Mouse (Mus musculus) limb, embryonic 12.5 days (tissue): Measurements from ENCODE around the gene Ccnd3. TPM values are rescaled to one million over a fixed set of nuclear protein-coding genes. Genes with fewer than 3 reads are reported as not detected.

Experiments used
- ATAC-seq: fragments of 200-750 bp; cut with Nextera tagmentation; 2 replicates; pipeline ENCODE4 v1.8.0; 2017; ENCODE audit warnings: low read depth, moderate TSS enrichment; ENCODE audit not compliant: insufficient number of reproducible peaks, insufficient read depth, low FRiP score, low TSS enrichment
- H3K27ac ChIP-seq: fragments of 300-500 bp; sonication (generic); 2 replicates; pipeline ENCODE4 v1.5.1; 2016; ENCODE audit warnings: mild to moderate bottlenecking, moderate library complexity
- H3K27me3 ChIP-seq: fragments of 300-500 bp; sonication (generic); 2 replicates; pipeline ENCODE4 v1.6.1; 2016; ENCODE audit warnings: mild to moderate bottlenecking, moderate library complexity
- H3K36me3 ChIP-seq: fragments of 300-500 bp; sonication (generic); 2 replicates; pipeline ENCODE4 v1.6.1; 2016; ENCODE audit warnings: mild to moderate bottlenecking, moderate library complexity
- H3K4me1 ChIP-seq: fragments of 300-500 bp; sonication (generic); replicated peaks from 2 replicates; pipeline ENCODE4 v1.6.1; 2016
- H3K4me2 ChIP-seq: fragments of 300-500 bp; sonication (generic); 2 replicates; pipeline ENCODE4 v1.6.1; 2016; ENCODE audit warnings: mild to moderate bottlenecking, moderate library complexity
- H3K4me3 ChIP-seq: fragments of 300-500 bp; sonication (generic); replicated peaks from 2 replicates; pipeline ENCODE4 v1.5.1; 2016; ENCODE audit warnings: mild to moderate bottlenecking
- H3K9ac ChIP-seq: fragments of 300-500 bp; sonication (generic); replicated peaks from 2 replicates; pipeline ENCODE4 v1.6.1; 2016; ENCODE audit warnings: mild to moderate bottlenecking, moderate library complexity
- H3K9me3 ChIP-seq: fragments of 300-500 bp; sonication (generic); 2 replicates; pipeline ENCODE4 v1.6.1; 2016; ENCODE audit warnings: mild to moderate bottlenecking, moderate library complexity
- WGBS: fragments of 180-500 bp; shearing (Covaris S2); methylation state at CpG from one replicate; pipeline ENCODE4 v1.1.7; 2016; 5-methylcytosine and 5-hydroxymethylcytosine counted together
- polyA plus RNA-seq: library from polyadenylated mRNA; unstranded; fragments of >200 nt; fragmentation: Nextera tagmentation; extraction: Ambion mirVana; gene quantifications from 2 replicates; pipeline ENCODE4 v1.2.1, GENCODE M21; 2016

Gene Ccnd3
- polyA plus RNA-seq, 1 experiment from 2014 or later = 323 TPM

DNA sequence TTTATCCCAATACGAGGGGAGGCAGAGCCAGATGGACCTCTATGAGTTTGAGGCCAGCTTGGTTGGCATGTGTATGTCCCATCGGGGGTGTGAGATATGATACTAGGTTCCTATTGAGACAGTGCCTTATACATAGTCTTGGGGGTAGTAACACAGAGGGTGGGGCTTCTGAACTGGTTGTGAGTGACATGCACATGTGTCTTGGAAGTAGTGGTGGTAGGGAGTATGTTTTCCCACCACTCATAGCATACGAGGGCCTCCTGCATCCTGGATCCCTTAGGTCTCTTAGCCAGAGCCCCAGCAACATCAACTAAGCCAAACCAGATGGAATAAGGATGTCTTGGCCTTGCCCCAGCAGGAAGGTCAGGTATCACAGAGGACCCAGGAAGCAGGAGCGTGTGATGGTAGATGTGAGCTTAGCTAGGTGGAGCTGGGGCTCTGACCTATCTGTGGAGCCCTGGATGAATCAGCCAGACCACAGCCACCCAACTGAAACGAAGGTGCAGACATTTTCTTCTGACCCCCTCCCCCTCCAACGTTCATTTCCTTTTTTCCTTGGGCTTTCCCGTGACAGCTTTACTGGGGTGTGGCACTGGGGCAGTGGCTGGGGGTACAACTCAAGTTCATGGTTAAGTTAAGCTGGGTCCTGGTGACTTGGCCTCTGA lies 10.5 kb downstream of the Ccnd3 start:
- Histone ChIP-seq H3K4me3 (no peak overlapping the region), H3K27ac (no peak overlapping the region), H3K9ac (no peak overlapping the region), H3K9me3 (no peaks in the 10 kb centered on the region), H3K4me2 (no peak overlapping the region), H3K4me1 (peaks cover 33% of the 10 kb centered on the region), H3K36me3 (no peaks in the 10 kb centered on the region), H3K27me3 (no peaks in the 10 kb centered on the region)
- WGBS = 83% methylated on average over 7 of the region's 7 CpGs
- ATAC-seq = no peak

DNA sequence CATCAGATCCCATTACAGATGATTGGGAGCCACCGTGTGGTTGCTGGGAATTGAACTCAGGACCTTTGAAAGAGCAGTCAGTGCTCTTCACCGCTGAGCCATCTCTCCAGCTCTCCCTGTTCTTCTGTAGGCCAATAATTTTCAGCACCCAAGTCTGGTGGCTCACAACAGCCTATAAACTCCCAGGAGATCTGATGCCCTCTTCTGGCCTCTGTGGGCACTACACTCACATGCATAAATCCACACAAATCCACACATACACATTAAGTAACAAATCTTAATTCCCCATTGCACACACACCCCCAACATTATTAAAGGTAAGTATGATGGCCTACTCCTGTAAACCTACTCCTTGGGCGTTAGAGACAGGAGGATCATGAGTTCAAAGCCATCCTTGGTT lies 11.4 kb downstream of the Ccnd3 start:
- no peaks in the 10 kb centered on the region for H3K9me3 ChIP-seq
- ATAC-seq = no peak
- no peaks in the 10 kb centered on the region for H3K27me3 ChIP-seq
- no peak overlapping the region for H3K4me2 ChIP-seq
- no peaks in the 10 kb centered on the region for H3K36me3 ChIP-seq
- no peak overlapping the region for H3K4me3 ChIP-seq
- peaks cover 37% of the 10 kb centered on the region for H3K4me1 ChIP-seq
- no peak overlapping the region for H3K27ac ChIP-seq
- WGBS = 94% methylated on average over 3 of the region's 3 CpGs
- H3K9ac ChIP-seq = no peak overlapping the region

DNA sequence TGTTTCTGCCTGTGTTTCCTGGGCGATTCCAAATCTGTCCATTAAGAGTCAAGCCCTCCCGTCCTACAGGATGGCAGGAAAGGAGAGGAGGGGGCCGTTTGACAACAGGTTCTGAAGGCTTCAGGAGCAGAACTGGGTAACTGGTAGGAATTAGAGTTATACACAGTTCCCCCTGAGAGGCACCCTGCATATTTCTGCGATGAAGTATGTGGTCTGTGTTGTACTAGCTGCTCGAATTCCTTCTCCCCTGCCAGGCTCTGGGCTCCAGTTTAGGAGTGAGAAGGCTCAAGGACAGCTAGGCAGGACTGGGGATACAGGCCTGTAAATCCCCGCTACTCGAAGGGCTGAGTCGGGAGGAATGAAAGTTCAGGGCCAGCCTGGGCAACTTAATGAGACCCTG lies 13.4 kb downstream of the Ccnd3 start:
- peak overlapping the region; percentile 26 for H3K4me2 ChIP-seq
- H3K9ac ChIP-seq = peak overlapping the region; percentile 9
- 32% methylated on average over 8 of the region's 8 CpGs for WGBS
- ATAC-seq = peak; percentile 23; the same call in 1 of the 2 replicates
- H3K27me3 ChIP-seq = no peaks in the 10 kb centered on the region
- H3K36me3 ChIP-seq = no peaks in the 10 kb centered on the region
- no peak overlapping the region for H3K4me3 ChIP-seq
- H3K4me1 ChIP-seq = peaks cover 46% of the 10 kb centered on the region
- peak overlapping the region; percentile 92 for H3K27ac ChIP-seq
- H3K9me3 ChIP-seq = no peaks in the 10 kb centered on the region

DNA sequence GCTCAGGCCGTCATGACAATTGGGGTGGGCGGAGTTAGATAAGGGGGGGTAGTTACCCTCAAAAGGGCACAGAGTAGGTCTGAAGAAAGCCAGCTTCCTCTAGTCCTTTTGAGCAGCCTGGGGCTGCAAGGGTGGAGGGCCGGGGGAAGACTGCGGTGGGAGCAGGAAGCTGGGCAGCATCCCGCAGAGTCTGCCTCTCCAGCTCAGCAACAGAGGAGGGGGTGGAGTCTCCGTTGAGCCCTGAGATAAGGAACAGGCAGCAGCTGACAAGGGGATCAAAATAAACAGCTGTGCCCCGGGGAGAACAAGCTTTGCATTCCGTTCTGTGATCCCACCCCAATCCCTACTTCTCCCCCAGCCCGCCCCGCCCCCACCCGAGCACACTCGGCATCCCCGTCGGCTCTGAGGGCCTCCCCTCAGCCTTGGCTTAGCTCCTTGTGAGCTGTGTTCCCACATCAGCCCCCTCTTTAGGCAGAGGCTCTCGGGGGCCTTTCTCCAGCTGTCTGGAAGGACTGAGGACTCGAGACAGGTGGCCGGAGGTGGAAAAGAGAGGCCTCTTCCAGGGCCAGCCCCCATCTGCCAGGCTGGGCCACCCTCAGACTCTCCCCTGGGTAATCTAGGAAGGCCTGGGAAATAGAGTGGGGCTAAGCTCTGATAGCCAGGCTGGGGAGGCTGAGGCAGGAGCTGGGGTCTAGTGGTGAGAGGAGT lies 16.9 kb downstream of the Ccnd3 start:
- peak; percentile 88 for ATAC-seq
- Histone ChIP-seq H3K4me3 (peak overlapping the region; percentile 20), H3K9ac (peak overlapping the region; percentile 54), H3K27me3 (no peaks in the 10 kb centered on the region), H3K4me2 (peak overlapping the region; percentile 52), H3K4me1 (peaks cover 47% of the 10 kb centered on the region), H3K27ac (peak overlapping the region; percentile 92), H3K9me3 (no peaks in the 10 kb centered on the region), H3K36me3 (no peaks in the 10 kb centered on the region)
- 1% methylated on average over 17 of the region's 17 CpGs for WGBS

DNA sequence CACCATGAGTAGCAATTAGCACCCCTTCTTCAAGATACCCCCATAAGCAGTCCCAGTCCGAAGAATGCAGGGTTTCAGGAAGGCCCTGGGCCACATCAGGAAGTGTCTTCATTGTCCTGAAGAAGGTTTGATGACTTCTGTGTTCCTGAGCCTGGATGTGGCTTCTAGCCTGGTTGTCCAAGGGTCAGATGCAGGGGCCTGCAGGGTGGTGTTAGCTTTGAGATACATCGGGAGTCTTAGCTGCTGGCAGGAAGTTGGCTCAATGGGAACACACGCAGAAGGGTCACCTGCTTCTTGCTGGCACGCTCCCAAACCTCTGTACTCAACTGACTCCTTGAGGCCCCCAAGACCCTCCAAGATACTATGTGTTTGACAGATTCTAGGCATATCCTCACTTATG lies 17.7 kb downstream of the Ccnd3 start:
- H3K36me3 ChIP-seq = no peaks in the 10 kb centered on the region
- H3K27ac ChIP-seq = peak overlapping the region; percentile 92
- no peaks in the 10 kb centered on the region for H3K27me3 ChIP-seq
- H3K4me3 ChIP-seq = no peak overlapping the region
- H3K4me1 ChIP-seq = peaks cover 53% of the 10 kb centered on the region
- H3K9me3 ChIP-seq = no peaks in the 10 kb centered on the region
- ATAC-seq = no peak
- WGBS = 52% methylated on average over 4 of the region's 4 CpGs
- no peak overlapping the region for H3K9ac ChIP-seq
- no peak overlapping the region; the same call in 1 of the 2 replicates for H3K4me2 ChIP-seq

DNA sequence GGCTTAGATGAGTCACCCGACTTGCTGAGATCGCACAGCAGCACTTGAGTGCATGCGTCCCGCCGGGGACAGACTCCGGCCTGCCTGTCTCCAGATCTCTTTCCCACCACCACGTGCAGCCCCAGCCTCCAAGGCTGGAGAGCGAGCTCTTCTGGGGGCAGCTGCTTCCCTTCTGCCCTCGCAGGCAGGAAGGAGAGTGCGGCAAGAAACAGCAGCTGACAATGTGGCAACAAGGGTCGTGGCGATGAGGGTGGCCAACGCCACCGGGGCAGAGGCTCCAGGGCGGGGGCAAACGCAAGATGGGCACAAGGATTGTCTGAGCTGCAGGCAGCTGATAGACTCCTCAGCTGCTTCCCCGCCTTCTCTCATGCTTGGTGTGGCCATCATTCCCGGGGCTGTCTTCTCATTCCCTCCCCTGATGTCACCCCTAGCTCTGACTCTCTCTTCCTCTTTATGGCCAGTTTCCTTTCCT lies 18.4 kb downstream of the Ccnd3 start:
- Histone ChIP-seq H3K4me2 (no peak overlapping the region), H3K36me3 (no peaks in the 10 kb centered on the region), H3K9ac (no peak overlapping the region; the same call in 1 of the 2 replicates), H3K4me1 (peaks cover 52% of the 10 kb centered on the region), H3K27ac (peak overlapping the region; percentile 92), H3K9me3 (no peaks in the 10 kb centered on the region), H3K4me3 (no peak overlapping the region), H3K27me3 (no peaks in the 10 kb centered on the region)
- WGBS = 67% methylated on average over 18 of the region's 18 CpGs
- ATAC-seq = no peak

DNA sequence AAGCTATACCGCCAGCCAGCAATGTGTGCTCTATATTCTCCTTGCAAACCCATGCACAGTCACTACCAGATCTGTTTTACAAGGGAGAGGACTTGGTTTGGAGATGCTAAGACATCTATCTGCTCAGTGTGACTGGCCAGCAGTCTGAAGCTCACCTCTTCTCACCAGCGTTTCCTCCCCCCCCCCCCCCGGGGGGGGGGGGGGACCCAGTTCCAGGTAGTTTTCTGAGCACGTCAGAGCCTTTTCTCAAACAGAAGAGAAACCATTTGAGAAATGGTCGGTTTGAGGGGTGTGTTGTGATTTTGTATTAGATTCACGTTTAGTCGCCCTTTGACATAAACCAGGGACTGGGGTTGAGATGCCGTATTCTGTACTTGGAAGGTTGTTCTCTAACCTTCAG lies 19.2 kb downstream of the Ccnd3 start:
- no peak overlapping the region for H3K4me3 ChIP-seq
- H3K27me3 ChIP-seq = no peaks in the 10 kb centered on the region
- H3K36me3 ChIP-seq = no peaks in the 10 kb centered on the region
- no peak overlapping the region for H3K4me2 ChIP-seq
- 73% methylated on average over 8 of the region's 8 CpGs for WGBS
- H3K9ac ChIP-seq = no peak overlapping the region
- no peak for ATAC-seq
- H3K9me3 ChIP-seq = no peaks in the 10 kb centered on the region
- H3K4me1 ChIP-seq = peaks cover 52% of the 10 kb centered on the region
- 0 out of 2 replicates have a peak overlapping the region, but pooled peaks have one; percentile 29 for H3K27ac ChIP-seq

DNA sequence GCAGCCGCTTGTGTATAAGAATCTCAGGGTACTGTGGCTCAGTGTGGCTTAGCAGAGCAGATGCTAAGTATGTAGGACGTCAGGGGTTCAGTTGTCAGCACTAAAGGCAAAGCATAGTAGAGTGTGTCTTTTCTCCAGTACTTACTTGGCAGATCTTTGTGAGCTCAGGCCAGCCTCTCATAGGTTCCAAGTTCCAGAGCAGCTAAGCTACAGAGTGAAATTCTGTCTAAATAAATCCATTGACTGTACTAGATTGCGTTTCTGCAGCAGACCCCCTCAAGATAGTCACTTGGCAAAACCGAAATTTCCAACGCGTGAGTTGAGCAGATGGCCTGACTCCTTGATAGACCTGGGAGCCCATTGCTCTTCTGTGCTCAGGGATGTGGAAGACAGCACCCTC lies 20.1 kb downstream of the Ccnd3 start:
- no peaks in the 10 kb centered on the region for H3K9me3 ChIP-seq
- 91% methylated on average over 6 of the region's 6 CpGs for WGBS
- H3K4me2 ChIP-seq = no peak overlapping the region
- no peaks in the 10 kb centered on the region for H3K36me3 ChIP-seq
- ATAC-seq = no peak
- H3K4me3 ChIP-seq = no peak overlapping the region
- H3K9ac ChIP-seq = no peak overlapping the region
- no peaks in the 10 kb centered on the region for H3K27me3 ChIP-seq
- no peak overlapping the region for H3K27ac ChIP-seq
- H3K4me1 ChIP-seq = peaks cover 55% of the 10 kb centered on the region

DNA sequence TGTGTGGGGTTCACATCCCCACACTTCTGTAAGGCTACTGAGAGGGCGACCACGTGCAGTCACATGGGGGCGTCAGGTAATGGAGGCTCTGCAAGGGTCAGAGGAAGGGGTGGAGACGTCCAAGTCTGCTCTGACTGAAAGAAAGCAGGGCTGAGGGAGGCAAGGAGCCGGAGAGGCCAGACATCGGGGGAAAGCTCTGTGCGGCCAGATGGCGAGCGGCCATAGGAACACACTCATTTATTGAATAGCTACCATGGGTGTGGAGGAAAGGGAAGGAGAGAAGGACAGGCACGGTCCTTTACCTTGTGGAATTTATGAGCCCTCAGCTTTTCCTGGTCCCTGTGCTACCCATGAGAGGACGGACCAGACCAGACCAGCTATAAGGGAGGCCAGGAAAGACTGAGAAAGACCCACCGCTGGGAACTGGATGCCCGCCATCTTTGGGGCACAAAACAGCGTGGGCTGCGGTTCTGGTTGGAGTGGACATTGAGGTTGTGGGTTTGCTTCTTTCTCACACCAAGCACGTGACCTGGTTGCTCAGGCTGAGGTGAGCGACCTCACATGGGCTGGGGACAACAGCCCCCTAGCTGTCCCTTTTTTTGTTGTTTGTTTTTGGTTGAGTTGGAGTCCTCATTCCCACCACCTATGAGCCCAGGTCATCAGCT lies 22.1 kb downstream of the Ccnd3 start:
- WGBS = 73% methylated on average over 17 of the region's 17 CpGs
- Histone ChIP-seq H3K9ac (0 out of 2 replicates have a peak overlapping the region, but pooled peaks have one; percentile 14), H3K4me2 (peak overlapping the region; percentile 13; the same call in 1 of the 2 replicates), H3K4me3 (no peak overlapping the region), H3K27ac (peak overlapping the region; percentile 92), H3K9me3 (no peaks in the 10 kb centered on the region), H3K36me3 (no peaks in the 10 kb centered on the region), H3K4me1 (peaks cover 43% of the 10 kb centered on the region), H3K27me3 (no peaks in the 10 kb centered on the region)
- ATAC-seq = 0 out of 2 replicates have a peak, but pooled peaks have one; percentile 71

DNA sequence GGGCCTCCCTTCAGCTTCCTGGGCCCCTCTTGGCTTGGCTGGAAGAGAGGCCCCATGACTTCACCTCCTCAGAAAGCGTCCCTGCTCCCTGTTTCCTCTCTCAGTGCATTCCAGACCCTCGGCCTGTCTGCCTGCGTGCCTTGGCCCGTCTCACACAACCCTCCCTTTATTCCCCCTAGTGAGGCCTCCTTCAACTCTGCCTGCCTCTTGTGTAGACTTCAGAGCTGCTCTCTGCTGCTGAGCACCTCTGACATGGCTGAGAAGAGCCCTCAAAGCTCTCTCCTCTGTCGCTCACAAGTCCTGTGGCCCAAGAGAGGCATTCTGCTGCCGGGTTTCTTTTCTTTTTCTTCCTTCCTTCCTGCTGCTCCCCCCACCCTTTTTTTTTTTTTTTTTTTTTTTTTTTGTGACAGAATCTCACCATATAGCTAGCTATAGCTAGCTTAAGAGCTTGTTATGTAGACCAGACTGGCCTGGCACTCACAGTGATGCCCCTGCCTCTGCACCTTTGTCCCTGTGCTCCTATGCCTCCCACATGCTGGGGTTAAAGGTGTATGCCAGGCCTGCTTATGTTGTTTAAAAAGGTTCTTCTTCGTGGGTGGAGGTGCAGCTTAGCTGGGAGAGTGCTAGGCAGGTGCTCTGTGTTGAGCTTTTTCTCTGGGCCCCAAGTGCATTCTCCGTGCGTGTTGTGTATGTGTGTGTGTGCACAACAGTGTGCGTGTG lies 22.9 kb downstream of the Ccnd3 start:
- Histone ChIP-seq H3K36me3 (no peaks in the 10 kb centered on the region), H3K9me3 (no peaks in the 10 kb centered on the region), H3K4me1 (peaks cover 35% of the 10 kb centered on the region), H3K27me3 (no peaks in the 10 kb centered on the region), H3K4me2 (peak overlapping the region; percentile 13; the same call in 1 of the 2 replicates), H3K9ac (0 out of 2 replicates have a peak overlapping the region, but pooled peaks have one; percentile 14), H3K27ac (peak overlapping the region; percentile 92), H3K4me3 (no peak overlapping the region)
- ATAC-seq = 0 out of 2 replicates have a peak, but pooled peaks have one; percentile 16
- WGBS = 45% methylated on average over 10 of the region's 10 CpGs
